Mouse (Mus musculus) heart, embryonic 13.5 days (tissue): Measurements from ENCODE around the gene Herc2. TPM values are rescaled to one million over a fixed set of nuclear protein-coding genes. Genes with fewer than 3 reads are reported as not detected.

Experiments
- polyA plus RNA-seq: library from polyadenylated mRNA; unstranded; fragments of >200 nt; fragmentation: Nextera tagmentation; extraction: Ambion mirVana; gene quantifications from 2 replicates; pipeline ENCODE4 v1.2.1, GENCODE M21; 2015

Herc2 gene
- polyA plus RNA-seq, 1 experiment from 2014 or later = 14.3 TPM

Other genes with a start within 250 kb of the Herc2 start
- gene Cyfip1, start 208.5 kb upstream of the Herc2 start, polyA plus RNA-seq = 50.3 and 51.6 TPM in 2 replicates
- gene Nipa2, start 87.7 kb upstream of the Herc2 start, polyA plus RNA-seq = 35.3 and 36.2 TPM in 2 replicates
- 3.6 and 4.6 TPM in 2 replicates for gene Nipa1, start 30.2 kb upstream of the Herc2 start, polyA plus RNA-seq
- gene Oca2, start 189.6 kb downstream of the Herc2 start, polyA plus RNA-seq = not detected in 2 replicates